21 mouse cellular contexts compared by ENCODE assay signal in the genomic region with DNA sequence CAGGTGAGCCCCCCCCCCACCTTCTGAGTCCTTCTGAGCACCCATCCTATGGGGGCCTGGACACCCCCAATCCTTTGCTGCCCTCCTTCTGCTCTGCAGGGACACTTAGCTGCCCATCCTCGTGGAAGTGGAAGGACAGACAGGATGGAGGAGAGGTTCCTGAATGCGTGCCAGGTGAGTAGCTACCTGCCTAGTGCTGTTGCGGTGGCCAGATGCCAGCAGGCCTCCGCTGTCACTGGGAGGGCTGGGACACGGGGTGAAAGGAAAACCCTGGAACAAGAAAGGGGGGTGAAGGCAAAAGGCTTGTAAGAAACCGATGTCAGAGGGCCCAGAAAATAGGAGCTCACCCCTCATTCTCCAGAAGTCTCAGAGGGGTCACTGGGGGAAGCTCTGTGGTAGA. TPM values are rescaled to one million over a fixed set of nuclear protein-coding genes. Genes with fewer than 3 reads are reported as not detected.
"Had no signal": no experiment of that assay in that cellular context is flagged by ENCODE, and none has a peak within 500 bp of the region (broad histone marks: within the 10 kb centered on the region; RNA-seq: fewer than 3 reads in every experiment).

No protein-coding gene starts in this region.

- H3K4me2 ChIP-seq: limb, embryonic 13.5 days; lung, embryonic 14.5 days; midbrain, embryonic 12.5 days; midbrain, embryonic 15.5 days; neural tube, embryonic 12.5 days; neural tube, embryonic 15.5 days had no signal

- H3K27me3 ChIP-seq: limb, embryonic 13.5 days; midbrain, embryonic 12.5 days; midbrain, embryonic 15.5 days; neural tube, embryonic 12.5 days; neural tube, embryonic 15.5 days had no signal

- DNase-seq: kidney, postnatal 14 days; kidney, postnatal 4 days; liver; liver, postnatal 0 days; lung, embryonic 14.5 days; right cerebral cortex, adult 18-20 months; right cerebral cortex, postnatal 14 days; right cerebral cortex, postnatal 4 days; thymus, adult 2 months; thymus, postnatal 14 days; thymus, postnatal 4 days had no signal

- H3K4me1 ChIP-seq: limb, embryonic 10.5 days; limb, embryonic 13.5 days; midbrain, embryonic 12.5 days; midbrain, embryonic 15.5 days; neural tube, embryonic 12.5 days; neural tube, embryonic 15.5 days had no signal

- H3K9me3 ChIP-seq: limb, embryonic 10.5 days; limb, embryonic 13.5 days; midbrain, embryonic 12.5 days; midbrain, embryonic 15.5 days; neural tube, embryonic 12.5 days; neural tube, embryonic 15.5 days had no signal

- H3K4me3 ChIP-seq: limb, embryonic 10.5 days; limb, embryonic 13.5 days; midbrain, embryonic 12.5 days; midbrain, embryonic 15.5 days; neural tube, embryonic 12.5 days; neural tube, embryonic 15.5 days had no signal

- H3K27ac ChIP-seq: limb, embryonic 10.5 days; limb, embryonic 13.5 days; liver, embryonic 14.5 days; macrophage; midbrain, embryonic 12.5 days; midbrain, embryonic 15.5 days; neural tube, embryonic 12.5 days; neural tube, embryonic 15.5 days; stomach, postnatal 0 days had no signal

- H3K9ac ChIP-seq: limb, embryonic 13.5 days; liver, embryonic 14.5 days; liver, postnatal 0 days; lung, embryonic 14.5 days; midbrain, embryonic 12.5 days; midbrain, embryonic 15.5 days; neural tube, embryonic 12.5 days; neural tube, embryonic 15.5 days had no signal

- H3K36me3 ChIP-seq: limb, embryonic 10.5 days; limb, embryonic 13.5 days; midbrain, embryonic 12.5 days; midbrain, embryonic 15.5 days; neural tube, embryonic 12.5 days; neural tube, embryonic 15.5 days had no signal

- ATAC-seq: liver, postnatal 0 days; lung, postnatal 0 days; midbrain, embryonic 15.5 days had no signal

RNA-seq across cellular contexts. Expression of gene C1s1, which starts 35.2 kb away (rescaled TPM):
- polyA plus RNA-seq: macrophage had no signal
